Mouse (Mus musculus) intestine, postnatal 0 days (tissue): ENCODE results near the gene Plcl1. TPM values are rescaled to one million over a fixed set of nuclear protein-coding genes. Genes with fewer than 3 reads are reported as not detected.

Experiments
- ATAC-seq: fragments of 200-750 bp; cut with Nextera tagmentation; 2 replicates; pipeline ENCODE4 v1.8.0; 2017; ENCODE audit warnings: mild to moderate bottlenecking, moderate TSS enrichment, moderate library complexity
- H3K27ac ChIP-seq: fragments of 300-500 bp; sonication (generic); 2 replicates; pipeline ENCODE4 v1.5.1; 2014; ENCODE audit warnings: mild to moderate bottlenecking, low read depth, low read length, moderate library complexity
- H3K27me3 ChIP-seq: fragments of 300-500 bp; sonication (generic); replicated peaks from 2 replicates; pipeline ENCODE4 v1.6.1; 2014; ENCODE audit warnings: low read length, mixed read lengths; ENCODE audit not compliant: control insufficient read depth, insufficient read depth
- H3K36me3 ChIP-seq: fragments of 300-500 bp; sonication (generic); 2 replicates; pipeline ENCODE4 v1.6.1; 2014; ENCODE audit warnings: mild to moderate bottlenecking, moderate library complexity; ENCODE audit not compliant: control insufficient read depth, insufficient read depth
- H3K4me1 ChIP-seq: fragments of 300-500 bp; sonication (generic); replicated peaks from 2 replicates; pipeline ENCODE4 v1.6.1; 2014; ENCODE audit warnings: antibody characterized with exemption, low read length, mixed read lengths; ENCODE audit not compliant: control insufficient read depth, insufficient read depth
- H3K4me2 ChIP-seq: fragments of 300-500 bp; sonication (generic); replicated peaks from 2 replicates; pipeline ENCODE4 v1.6.1; 2014; ENCODE audit warnings: low read depth, mild to moderate bottlenecking, moderate library complexity
- H3K4me3 ChIP-seq: fragments of 300-500 bp; sonication (generic); 2 replicates; pipeline ENCODE4 v1.5.1; 2014; ENCODE audit warnings: low read depth, low read length
- H3K9ac ChIP-seq: fragments of 300-500 bp; sonication (generic); 2 replicates; pipeline ENCODE4 v1.6.1; 2014; ENCODE audit warnings: mild to moderate bottlenecking, low read depth, low read length
- H3K9me3 ChIP-seq: fragments of 300-500 bp; sonication (generic); 2 replicates; pipeline ENCODE4 v1.6.1; 2016; ENCODE audit warnings: mixed run types; ENCODE audit not compliant: control insufficient read depth
- CTCF ChIP-seq: sonication (generic); IDR thresholded peaks from 2 replicates; pipeline ENCODE4 v1.5.1; 2016; ENCODE audit warnings: low read depth, mild to moderate bottlenecking, control low read depth, antibody characterized with exemption, moderate library complexity
- WGBS: fragments of 180-500 bp; shearing (Covaris S2); extraction: QIAGEN DNeasy Blood & Tissue Kit; methylation state at CpG from one replicate; pipeline ENCODE4 v1.1.7; 2014; 5-methylcytosine and 5-hydroxymethylcytosine counted together
- polyA plus RNA-seq: library from polyadenylated mRNA; unstranded; fragments of >200 nt; fragmentation: Nextera tagmentation; extraction: Ambion mirVana; gene quantifications from 2 replicates; pipeline ENCODE4 v1.2.1, GENCODE M21; 2015

The Plcl1 gene
- polyA plus RNA-seq, 1 experiment from 2014 or later = 1.1 TPM

DNA sequence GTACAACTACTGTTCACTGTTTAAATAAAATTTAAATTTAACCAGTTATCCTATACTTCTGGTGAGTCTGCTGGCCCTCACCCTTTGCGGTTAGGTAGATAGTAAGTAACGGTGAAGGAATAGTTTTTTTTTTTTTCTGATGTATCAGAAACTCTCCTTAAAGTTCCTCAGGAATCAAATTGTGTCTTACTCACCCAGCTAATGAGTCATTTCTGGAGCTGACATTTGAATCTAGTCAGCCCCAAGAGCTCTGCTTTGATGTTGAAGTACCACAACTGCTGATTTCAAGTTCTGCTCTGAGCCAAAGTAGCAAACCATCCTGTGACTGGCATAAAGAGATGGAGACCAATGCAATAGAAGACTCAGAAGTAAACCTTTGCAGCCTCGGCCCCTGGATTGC is 24.9 kb downstream of the Plcl1 start:
- WGBS = 96% methylated on average over 3 of the region's 3 CpGs
- no peak overlapping the region for H3K4me3 ChIP-seq
- no peak for ATAC-seq
- no peaks in the 10 kb centered on the region for H3K9me3 ChIP-seq
- H3K4me1 ChIP-seq = no peaks in the 10 kb centered on the region
- TF ChIP-seq CTCF = no peak
- no peak overlapping the region for H3K4me2 ChIP-seq
- H3K27me3 ChIP-seq = no peaks in the 10 kb centered on the region
- no peak overlapping the region for H3K9ac ChIP-seq
- no peaks in the 10 kb centered on the region for H3K36me3 ChIP-seq
- H3K27ac ChIP-seq = no peak overlapping the region

DNA sequence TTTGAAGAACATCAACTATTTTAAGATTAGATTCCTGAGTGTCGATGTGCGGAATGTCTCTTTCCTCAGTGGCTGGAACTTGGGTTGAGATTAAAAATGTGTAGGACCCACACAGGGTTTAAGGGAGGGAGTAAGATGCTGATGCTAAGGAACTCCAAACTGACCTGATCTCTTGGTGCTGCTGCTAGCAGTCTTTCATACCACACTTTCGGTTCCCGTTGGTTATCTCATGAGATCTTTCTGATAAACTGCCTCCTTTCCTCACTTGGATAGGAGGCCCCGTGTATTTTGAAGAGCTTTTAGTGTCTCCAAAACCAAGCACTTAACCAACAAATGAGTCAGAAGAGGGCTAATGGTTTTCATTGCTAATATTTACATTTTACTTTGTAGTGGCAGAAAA is 30.9 kb downstream of the Plcl1 start:
- Histone ChIP-seq H3K36me3 (no peaks in the 10 kb centered on the region), H3K4me1 (no peaks in the 10 kb centered on the region), H3K9me3 (no peaks in the 10 kb centered on the region), H3K4me3 (no peak overlapping the region), H3K4me2 (peak overlapping the region; percentile 38), H3K9ac (no peak overlapping the region), H3K27ac (no peak overlapping the region), H3K27me3 (no peaks in the 10 kb centered on the region)
- no peak for ATAC-seq
- WGBS = 43% methylated on average over 5 of the region's 5 CpGs
- no peak for TF ChIP-seq CTCF

DNA sequence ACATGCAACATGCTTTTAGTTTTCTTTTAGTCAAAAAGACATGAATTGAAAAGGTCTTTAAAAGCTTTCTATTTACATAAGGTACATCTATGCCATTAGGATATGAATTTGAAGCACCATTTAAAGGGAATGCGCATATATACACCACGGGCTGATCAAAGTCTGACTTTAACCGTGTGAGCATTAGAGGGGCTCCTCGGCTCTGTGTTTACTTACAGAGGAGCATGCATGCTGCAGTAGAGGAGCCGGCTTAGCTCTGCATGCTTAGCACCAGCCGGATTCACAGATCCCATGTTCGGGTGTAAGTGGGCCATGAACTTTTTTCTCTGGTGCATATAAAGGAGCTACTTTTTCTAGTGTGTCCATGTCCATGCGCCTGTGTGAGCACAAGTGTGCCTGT is 31.4 kb downstream of the Plcl1 start:
- Histone ChIP-seq H3K36me3 (no peaks in the 10 kb centered on the region), H3K9me3 (no peaks in the 10 kb centered on the region), H3K4me1 (no peaks in the 10 kb centered on the region), H3K4me2 (peak overlapping the region; percentile 38), H3K27me3 (no peaks in the 10 kb centered on the region), H3K27ac (no peak overlapping the region), H3K9ac (no peak overlapping the region), H3K4me3 (no peak overlapping the region)
- no peak for TF ChIP-seq CTCF
- no peak for ATAC-seq
- WGBS = 43% methylated on average over 8 of the region's 8 CpGs

DNA sequence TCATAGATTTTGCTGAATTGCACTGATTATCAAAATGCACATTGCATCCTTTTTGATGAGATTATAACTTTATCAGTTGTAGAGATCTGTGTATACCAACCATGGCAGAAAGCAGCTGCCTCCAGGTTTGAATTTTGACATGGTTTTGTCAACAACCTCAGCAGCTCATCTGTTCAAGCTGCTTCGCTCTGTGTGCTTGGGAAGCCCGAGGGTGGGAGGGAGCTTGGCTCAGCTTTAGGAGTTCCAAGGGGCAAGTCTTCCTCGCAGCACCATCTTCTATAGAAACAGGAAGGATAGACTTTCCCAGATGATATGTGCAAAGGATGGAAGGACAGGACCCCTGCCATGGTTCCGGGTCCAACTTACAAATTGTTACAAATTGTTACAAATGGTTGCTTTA is 32.9 kb downstream of the Plcl1 start:
- no peak for TF ChIP-seq CTCF
- no peak overlapping the region for H3K4me3 ChIP-seq
- no peaks in the 10 kb centered on the region for H3K4me1 ChIP-seq
- H3K27ac ChIP-seq = no peak overlapping the region
- WGBS = 68% methylated on average over 4 of the region's 4 CpGs
- no peaks in the 10 kb centered on the region for H3K36me3 ChIP-seq
- H3K4me2 ChIP-seq = no peak overlapping the region
- no peak overlapping the region for H3K9ac ChIP-seq
- no peaks in the 10 kb centered on the region for H3K27me3 ChIP-seq
- ATAC-seq = no peak
- no peaks in the 10 kb centered on the region for H3K9me3 ChIP-seq

DNA sequence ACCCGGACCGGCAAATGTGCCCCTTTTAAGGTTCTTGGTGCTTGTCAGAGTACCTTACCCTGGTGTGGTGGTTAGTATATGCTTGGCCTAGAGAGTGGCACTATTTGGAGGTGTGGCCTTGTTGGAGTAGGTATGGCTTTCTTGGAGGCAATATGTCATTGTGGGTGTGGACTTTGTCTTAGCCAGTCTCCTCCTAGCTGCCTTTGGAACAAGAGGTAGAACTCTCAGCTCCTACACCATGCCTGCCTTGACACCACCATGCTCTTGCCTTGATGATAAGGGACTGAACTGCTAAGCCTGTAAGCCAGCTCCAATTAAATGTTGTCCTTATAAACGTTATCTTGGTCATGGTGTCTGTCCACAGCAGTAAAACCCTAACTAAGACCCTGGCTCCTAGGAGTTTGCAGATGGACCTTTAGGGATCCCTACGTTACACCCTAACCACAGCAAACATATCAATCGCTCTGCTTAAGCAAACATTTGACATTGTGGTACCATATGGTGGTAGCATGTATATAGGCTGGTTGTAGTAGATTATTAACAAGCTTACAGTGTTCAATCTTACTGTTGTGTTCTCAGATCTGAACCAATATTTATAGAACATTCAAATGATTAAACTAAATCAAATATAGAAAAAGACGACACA is 39.4 kb downstream of the Plcl1 start:
- 0 out of 2 replicates have a peak, but pooled peaks have one; percentile 28 for ATAC-seq
- no peak overlapping the region for H3K9ac ChIP-seq
- no peak for TF ChIP-seq CTCF
- no peak overlapping the region for H3K4me2 ChIP-seq
- no peaks in the 10 kb centered on the region for H3K27me3 ChIP-seq
- WGBS = 55% methylated on average over 6 of the region's 6 CpGs
- no peaks in the 10 kb centered on the region for H3K36me3 ChIP-seq
- H3K4me3 ChIP-seq = no peak overlapping the region
- no peaks in the 10 kb centered on the region for H3K4me1 ChIP-seq
- H3K27ac ChIP-seq = no peak overlapping the region
- no peaks in the 10 kb centered on the region for H3K9me3 ChIP-seq

DNA sequence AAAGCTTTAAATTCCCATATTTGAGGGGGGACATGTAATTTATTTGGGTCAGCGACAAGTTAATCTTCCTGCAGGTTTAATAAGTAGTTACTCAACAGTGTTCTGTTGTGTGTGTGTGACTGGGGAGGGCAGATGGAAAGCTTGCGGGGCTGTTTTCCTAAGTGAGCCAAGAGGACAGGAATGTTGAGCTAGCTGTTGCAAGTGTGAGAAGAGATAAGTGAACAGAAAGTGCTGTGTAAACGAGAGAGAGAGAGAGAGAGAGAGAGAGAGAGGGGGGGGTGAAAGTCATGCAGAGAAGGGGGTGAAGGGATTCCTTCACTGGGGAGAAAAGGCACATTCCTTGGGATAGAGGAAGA is 39.9 kb downstream of the Plcl1 start:
- Histone ChIP-seq H3K36me3 (no peaks in the 10 kb centered on the region), H3K4me1 (no peaks in the 10 kb centered on the region), H3K27ac (no peak overlapping the region), H3K4me3 (no peak overlapping the region), H3K4me2 (no peak overlapping the region), H3K9ac (no peak overlapping the region), H3K27me3 (no peaks in the 10 kb centered on the region), H3K9me3 (no peaks in the 10 kb centered on the region)
- no peak for TF ChIP-seq CTCF
- WGBS = 21% methylated on average over 3 of the region's 3 CpGs
- ATAC-seq = no peak

DNA sequence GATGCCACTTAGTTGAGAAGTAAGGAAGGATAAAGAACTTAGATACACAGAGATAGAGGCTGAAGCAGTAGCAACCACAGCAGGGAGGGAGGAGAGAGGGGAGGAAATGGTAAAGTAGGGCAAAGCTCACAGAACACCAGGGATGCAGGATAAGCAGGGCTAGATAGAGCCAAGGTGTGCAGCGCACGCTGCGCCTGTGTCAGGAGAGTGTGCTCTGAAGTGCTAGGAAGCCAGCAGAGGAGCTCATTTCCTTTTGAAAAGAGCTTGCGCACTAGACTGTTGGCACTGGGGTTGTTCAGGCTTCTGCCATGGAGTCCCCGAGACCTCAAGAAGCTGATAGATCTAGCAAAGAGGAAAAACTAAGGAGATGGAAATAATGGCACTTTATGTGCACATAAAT is 40.6 kb downstream of the Plcl1 start:
- H3K4me2 ChIP-seq = no peak overlapping the region
- H3K27me3 ChIP-seq = no peaks in the 10 kb centered on the region
- TF ChIP-seq CTCF = no peak
- no peak overlapping the region for H3K9ac ChIP-seq
- no peak overlapping the region for H3K27ac ChIP-seq
- no peak for ATAC-seq
- no peak overlapping the region for H3K4me3 ChIP-seq
- WGBS = 62% methylated on average over 5 of the region's 5 CpGs
- H3K4me1 ChIP-seq = no peaks in the 10 kb centered on the region
- no peaks in the 10 kb centered on the region for H3K36me3 ChIP-seq
- H3K9me3 ChIP-seq = no peaks in the 10 kb centered on the region
